Mouse (Mus musculus) embryo, embryonic 10 days (tissue): ENCODE results near the gene Ica1.

ENCODE experiments used
- DNase-seq: peaks from one replicate; pipeline ENCODE4 v3.0.0-alpha.2; 2015; ENCODE audit warnings: low spot score

The Ica1 gene

GRCm38 (mm10) chr6:8742449-8742848 is 35.8 kb downstream of the Ica1 start:
- DNase-seq, result peak; percentile 71

- no peak for DNase-seq
These were observed 36.6 kb downstream of the Ica1 start for GRCm38 (mm10) chr6:8741659-8742058.

GRCm38 (mm10) chr6:8740092-8740491 is 38.2 kb downstream of the Ica1 start:
- DNase-seq, result peak; percentile 21

DNA sequence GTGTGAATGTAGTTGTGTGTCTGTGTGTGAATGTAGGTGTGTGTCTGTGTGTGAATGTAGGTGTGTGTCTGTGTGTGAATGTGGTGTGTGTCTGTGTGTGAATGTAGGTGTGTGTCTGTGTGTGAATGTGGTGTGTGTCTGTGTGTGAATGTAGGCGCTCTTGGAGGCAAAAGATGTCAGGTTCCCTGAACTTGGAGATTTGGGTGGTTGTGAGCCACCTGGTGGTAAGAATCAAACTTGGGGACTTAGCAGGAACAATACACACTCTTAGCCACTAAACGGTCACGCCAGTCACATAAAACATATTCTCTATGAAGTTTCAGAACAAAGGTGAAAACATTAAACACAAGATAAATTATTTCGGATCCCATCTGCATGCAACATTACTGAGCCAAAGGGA is 39.9 kb downstream of the Ica1 start:
- peak; percentile 31 for DNase-seq

DNA sequence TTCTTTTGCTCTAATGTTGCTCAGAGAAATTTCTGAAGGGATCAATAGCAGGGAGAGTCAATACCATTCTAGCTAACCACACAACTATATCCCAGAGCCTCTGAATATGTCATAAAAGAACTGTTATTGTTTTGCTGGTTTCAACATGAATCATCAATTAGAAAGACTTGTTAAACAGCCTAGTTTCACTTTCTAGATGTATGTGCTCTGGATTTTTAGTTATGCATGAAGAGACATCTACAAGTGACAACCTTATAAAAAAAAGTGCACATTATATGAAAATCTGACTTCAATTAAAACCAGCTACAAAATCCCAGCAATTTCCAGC is 41.8 kb downstream of the Ica1 start:
- DNase-seq, result no peak

GRCm38 (mm10) chr6:8735657-8736492 is 42.4 kb downstream of the Ica1 start:
- DNase-seq, result peak; percentile 87

DNA sequence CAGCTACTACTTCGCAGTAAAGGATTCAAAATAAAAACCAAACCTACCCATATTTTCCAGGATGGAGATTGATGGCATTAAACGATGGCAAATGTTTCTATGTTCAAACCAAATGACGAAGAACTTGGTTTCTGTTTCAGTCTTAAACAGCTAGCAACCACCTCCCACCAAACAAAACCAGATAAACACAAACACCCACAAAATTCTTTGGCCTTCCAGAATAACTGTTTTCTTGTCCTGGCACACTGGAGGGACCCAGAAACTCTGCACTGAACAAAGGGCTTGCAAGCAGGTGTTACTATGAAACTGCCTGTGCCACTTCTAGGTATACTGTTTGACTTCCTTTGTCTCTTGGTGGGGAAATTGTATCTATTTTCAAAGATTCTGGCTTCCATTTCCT is 43.2 kb downstream of the Ica1 start:
- no peak for DNase-seq

GRCm38 (mm10) chr6:8732492-8732891 is 45.8 kb downstream of the Ica1 start:
- no peak for DNase-seq

DNA sequence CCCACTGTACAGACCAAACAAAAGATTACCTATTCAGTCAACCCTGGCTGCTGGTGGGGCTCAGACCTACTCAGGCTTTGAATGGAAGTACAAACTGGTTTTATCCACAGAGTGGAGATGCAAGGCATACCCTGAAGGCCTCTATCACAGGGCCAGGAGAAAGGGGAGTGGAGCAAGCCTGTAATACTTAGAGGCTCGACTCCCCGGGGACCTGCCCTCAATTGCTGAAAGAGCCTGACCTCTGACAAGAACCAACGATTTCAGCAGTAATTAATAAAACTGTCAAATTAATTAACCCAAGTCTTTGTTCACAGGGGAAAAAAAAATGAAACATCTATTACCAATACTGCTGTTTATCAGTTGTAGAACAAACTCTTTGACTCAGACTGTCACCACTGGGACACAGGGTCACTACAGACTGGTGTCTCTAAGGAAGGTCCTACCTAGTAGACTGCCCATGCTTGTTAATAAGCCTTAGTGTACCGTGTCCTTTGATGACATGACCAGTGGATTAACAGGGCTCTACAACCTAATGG is 46.6 kb downstream of the Ica1 start:
- peak; percentile 62 for DNase-seq

GRCm38 (mm10) chr6:8730433-8730832 is 47.9 kb downstream of the Ica1 start:
- no peak for DNase-seq

DNA sequence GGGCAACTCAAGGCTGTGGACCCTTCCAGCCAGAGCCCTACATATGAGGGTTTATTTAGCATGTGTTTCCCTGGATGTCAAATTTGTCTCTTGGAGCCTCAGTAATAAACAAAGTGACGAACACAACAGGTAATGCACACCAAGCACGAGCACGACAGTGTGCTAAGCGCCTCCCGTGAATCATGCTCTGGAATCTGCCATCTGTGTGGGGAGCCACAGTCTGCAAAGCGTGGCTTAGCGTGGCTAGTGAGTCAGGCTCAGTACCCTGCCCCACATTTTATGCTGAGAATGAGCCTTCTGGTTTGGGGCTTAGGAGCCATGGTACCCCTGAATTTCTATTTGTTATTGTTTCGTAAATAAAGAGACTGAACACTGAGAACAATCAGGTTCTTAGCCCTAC is 50.5 kb downstream of the Ica1 start:
- DNase-seq, result no peak

GRCm38 (mm10) chr6:8725610-8726009 is 52.7 kb downstream of the Ica1 start:
- no peak for DNase-seq

- no peak for DNase-seq
These were observed 58.6 kb downstream of the Ica1 start for GRCm38 (mm10) chr6:8719692-8720091.

DNA sequence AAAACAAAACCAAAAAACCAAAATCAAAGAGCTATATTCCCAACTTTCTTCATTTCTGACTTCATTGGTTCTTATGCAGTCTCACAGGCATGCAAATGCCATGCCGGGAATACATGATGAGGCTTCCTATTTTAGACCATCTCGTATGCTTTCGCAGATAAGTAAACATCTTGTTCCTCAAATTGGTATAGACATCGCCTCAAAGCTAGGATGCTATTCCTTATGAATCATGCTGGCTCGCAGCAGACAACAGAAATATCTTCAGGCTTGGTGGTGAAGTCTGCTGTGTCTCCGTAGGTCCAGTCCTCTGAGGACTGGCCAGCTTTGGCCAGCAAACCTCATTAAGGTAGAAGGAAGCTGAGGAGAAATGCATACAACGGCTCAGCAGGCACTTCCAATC is 60.3 kb downstream of the Ica1 start:
- no peak for DNase-seq

DNA sequence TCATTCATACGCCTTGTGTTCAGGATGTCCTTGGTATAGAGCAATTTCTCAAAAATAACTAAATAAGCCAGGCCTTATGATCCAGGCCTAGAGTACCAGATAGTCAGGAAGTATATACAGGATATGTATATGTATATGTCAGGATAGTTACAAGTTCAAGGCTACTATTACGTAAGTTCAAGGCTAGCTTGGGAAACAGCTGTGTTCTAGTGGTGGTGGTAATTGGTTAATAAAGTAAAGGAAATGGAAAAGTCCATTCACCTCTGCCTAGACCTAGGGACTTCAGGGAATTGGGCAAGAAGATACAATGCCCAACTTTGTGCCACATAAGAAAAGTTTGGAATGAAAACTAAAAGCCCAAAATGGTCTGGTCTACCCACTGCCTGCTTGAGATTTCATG is 61.7 kb downstream of the Ica1 start:
- DNase-seq, result no peak

GRCm38 (mm10) chr6:8711246-8711645 is 67.0 kb downstream of the Ica1 start:
- DNase-seq, result no peak

DNA sequence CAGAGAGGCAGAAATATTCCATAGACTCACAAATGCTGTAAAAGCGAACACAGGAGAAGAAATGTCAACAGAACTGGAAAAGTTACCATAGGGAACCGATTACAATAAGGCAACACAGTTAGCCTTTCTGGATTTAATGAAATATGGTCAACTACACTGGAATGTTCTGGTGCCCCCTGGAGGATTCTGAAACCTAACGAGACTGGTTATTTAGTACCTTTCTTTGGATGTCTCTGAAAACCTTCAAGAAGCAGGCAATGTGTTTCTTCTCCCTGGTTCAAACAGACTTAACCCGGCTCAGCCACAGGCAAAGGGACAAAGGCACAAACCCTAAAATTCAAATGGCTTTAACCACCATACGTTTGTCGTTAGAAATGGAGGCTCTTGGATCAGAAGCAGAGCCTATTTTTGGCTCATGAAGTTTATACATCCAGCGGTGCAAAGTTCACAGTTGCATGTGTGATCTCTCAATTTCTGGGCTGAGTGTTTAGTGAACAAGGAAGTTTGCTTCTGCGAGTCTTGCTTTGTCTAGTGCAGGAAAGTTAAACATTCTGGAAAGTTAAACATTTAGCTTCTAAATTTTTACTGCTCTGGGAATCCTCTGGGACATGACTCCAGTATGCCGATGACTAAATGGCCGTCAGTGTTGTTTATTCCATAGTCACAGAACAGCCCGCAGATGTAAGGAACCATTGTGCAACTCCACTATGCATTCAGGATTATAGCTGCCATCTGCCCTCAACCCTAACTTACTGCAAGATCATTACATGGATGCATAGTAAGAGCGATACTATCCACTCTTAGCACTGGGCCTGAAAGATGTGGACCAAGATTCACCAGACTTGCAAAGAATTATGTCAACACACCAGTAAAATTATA is 83.4 kb downstream of the Ica1 start:
- peak; percentile 51 for DNase-seq

DNA sequence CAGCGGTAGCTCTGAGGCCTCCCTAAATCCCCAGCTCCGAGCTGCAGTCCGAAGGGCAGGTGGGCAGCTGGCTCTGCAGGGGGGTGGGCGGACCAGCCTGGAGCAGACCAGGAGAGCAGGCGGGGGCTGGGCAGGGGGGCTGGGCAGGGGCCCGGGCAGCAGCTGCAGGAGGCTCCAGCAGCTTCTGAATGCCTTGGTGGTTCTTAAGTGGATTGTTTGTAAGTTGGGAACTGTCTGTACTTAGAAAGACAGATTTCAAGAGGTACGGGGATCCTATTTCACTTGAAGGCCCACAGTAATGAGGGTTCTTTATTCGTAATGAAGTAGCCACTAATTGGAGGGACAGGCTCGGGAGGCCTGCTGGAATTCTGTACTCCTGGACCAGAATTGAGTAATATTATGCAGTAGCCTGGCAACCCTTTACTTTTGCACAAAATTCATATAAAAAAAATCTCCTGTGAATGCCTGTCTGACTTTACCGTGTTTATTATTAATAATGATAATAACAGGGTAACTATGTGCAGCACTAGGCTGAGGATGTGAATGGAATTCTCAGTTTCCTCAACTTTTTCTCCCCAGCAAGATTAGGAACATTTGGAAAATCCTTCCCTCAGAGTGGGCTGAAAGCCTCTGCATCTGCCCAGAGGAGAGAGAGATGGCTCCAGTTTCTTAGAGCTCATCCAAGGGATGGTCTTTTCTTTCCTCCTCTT is 84.2 kb downstream of the Ica1 start:
- peak; percentile 22 for DNase-seq

- no peak for DNase-seq
These were observed 85.0 kb downstream of the Ica1 start for GRCm38 (mm10) chr6:8693141-8693881.

DNA sequence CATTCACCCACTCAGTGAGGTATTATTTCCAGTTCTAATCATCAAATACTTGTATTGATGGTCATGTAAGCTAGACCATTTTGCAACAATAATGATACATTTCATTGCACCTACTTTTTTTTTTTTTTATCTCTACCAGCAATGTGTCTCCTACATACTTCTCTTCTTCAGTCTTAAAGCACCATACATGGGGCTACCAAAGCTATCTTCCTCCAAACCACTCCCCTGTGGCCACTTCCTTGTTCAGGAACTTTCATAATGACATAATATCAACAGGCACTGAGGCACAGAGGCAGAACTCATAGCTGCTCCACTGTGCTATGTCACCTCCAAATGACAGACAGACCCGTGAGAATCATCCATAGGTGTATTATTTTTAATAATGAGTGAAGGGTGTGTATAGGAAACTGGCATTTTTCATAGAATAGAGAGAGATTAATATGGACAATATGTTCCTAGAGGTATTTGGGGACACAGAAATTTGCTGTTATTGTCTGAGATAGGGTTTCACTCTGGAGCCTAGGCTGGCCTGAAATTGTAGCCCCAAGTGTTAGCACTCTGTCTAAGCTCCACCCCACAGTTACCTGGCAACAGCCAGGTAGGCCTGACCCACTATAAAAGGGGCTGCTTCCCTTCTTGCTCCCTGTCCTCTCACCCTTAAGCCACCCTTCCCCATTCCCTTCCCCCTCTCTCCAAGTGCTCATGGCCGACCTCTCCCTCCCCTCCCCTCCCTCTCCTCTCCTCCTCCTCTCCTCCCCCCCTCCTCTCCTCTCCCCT is 86.9 kb downstream of the Ica1 start:
- no peak for DNase-seq

- no peak for DNase-seq
These were observed 87.8 kb downstream of the Ica1 start for GRCm38 (mm10) chr6:8690441-8690840.
